Mouse (Mus musculus) left cerebral cortex, adult 8-10 months (tissue): ENCODE measurements around the gene Gucy2e. TPM values are rescaled to one million over a fixed set of nuclear protein-coding genes. Genes with fewer than 3 reads are reported as not detected.

ENCODE experiments used
- DNase-seq, 2 experiments: peaks; one replicate each; pipeline ENCODE4 v3.0.0; 2022; ENCODE audit warnings: low spot score in 2 of 2
- total RNA-seq, 4 experiments: library from RNA; stranded (reverse); gene quantifications; 2 replicates each; pipeline ENCODE4 v1.2.4; 2022

The Gucy2e gene
- total RNA-seq, 4 experiments from 2014 or later: 1.3 to 1.8 (median 1.5) TPM

DNA sequence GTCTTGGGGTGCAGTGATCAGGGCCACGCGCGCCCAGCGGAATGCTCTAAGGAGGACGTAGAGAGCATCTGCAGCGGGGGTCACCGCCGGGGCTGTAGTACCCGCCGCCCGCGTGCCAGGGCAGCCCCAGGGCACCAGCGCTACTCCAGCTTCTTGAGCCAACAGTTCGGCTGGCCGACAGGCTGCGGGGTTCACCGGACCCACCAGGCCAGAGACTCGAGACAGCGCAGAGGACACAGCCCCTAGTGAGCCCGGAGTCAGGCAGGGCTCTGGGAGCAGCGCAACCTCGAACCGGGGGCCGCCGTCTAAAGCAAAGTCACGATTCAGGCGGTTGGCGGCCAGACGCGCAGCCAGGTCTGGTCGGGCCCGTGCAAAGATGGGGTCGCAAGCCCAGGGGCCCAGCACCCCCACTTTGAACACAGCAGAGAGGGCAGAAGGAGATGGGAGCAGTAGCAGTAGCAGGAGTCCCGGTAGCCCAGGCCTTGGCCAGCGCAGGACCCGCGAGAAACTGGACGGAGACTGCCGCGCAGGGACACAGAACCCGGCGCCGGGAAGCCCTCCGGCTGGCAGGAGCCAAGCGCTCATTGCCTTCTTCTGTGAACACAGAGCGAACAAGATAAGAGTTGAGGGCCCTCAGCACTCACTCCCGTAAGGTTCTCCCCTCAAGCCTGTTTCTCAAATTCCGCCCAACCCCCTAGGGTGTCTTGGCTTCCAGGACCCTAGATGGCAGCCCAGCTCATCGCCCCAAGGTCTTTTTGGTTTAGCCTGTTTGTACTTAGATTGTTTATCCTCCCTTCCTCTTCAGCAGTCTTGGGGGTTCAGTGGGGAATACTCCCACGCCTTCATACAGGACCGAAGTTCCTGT is 543 bp downstream of the Gucy2e start:
- no peak for DNase-seq

DNA sequence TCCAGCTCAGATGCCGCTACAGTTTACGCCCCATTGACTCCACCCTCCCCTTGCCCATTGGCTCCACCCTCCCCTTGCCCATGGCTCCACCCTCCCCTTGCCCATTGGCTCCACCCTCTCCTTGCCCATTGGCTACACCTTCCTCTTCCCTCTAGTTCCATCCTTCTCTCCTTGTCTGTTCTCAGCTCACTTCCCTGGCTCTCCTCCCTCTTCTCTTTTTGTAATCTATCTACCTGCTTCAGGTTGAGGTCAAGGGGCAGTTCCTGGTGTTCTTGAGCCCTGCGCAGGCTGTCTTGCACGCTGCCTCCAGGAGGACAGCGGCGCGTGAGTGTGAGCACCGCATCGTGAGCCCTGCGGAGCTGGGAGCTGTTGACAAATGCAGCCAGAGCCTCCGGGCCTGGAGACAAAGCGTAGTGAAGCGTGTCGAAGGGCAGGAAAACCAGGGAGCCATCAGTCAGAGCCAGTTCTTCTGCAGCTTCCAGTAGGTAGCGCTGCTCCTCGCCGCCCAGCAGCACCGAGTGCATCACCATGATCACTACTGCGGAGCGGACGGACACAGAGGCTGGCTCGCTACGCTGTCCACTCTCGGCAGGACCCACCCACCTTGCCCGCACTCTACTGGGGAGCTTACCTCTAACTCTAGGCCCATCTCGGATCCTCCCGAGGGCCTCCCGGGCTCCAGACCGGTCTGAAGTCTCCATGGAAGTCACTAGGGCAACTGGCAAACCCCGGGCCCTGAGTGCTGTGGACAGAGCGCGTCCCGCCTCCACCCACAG is 1.4 kb downstream of the Gucy2e start:
- peak; percentile 37 to 54 for DNase-seq

GRCm38 (mm10) chr11:69233141-69233540 is 3.7 kb downstream of the Gucy2e start:
- DNase-seq: no peak

- no peak for DNase-seq
Measured at GRCm38 (mm10) chr11:69230420-69230819, 6.4 kb downstream of the Gucy2e start.

- DNase-seq: no peak
Measured at GRCm38 (mm10) chr11:69225715-69226114, 11.1 kb downstream of the Gucy2e start.

DNA sequence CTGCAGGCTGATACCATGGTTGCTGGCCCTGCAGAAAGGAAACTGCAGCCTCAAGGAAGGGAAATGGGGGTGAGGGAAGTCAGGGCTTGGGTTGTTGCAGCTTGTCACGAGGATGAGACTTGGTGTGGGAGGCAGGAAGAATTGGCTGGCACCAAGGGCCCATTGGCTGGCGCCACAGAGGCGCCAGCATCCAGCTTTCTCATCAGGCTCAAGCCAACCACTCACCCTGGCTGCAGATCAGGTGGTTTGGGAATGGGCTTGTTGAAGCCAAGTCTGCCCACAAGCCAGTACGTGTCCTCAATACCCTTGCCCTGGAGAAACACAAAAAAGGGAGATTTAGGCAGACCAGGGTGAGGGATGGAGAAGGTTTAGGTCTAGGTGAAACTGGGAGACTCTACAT is 13.7 kb downstream of the Gucy2e start:
- DNase-seq: peak in 1 of 2 experiments; percentile 22

DNA sequence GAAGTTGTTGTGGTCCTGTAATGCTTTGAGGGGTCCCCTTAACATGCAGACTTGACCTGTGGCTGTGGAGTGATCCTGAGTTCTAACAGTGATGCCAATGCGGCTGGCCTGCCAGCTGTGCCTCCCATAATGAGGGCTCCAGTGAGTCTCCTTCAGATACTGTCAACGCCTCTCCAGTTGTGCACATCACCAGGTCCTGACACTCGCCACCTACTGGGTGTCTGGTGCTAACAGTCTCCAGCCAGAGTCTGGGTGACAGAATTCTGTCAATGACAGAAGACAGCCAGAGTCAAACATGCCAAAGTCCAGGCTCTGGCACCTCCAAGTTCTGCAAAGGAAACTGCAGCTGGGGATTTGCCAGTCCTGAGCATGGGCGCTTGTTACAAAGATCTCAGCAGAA is 15.8 kb downstream of the Gucy2e start:
- DNase-seq: no peak

DNA sequence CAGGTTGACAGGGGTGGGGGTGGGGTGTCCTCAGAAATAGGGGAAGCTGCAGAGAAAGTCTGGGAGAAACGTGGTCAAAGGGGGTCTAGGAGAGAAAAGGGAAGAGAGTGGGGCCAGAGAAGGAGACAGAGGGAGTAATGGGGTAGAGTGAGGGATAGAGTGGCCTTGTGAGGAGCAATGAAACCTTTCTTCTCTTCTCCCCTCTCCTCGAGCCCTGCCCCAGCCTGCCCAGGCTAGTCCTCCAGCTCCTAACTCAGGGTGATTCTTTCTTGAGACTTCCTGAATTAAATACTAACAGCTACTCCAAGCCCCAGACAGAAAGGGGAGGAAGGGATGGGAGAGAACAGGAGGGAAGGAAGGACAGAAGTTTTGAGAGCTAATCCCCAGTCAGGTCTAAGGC is 18.2 kb downstream of the Gucy2e start:
- no peak for DNase-seq

DNA sequence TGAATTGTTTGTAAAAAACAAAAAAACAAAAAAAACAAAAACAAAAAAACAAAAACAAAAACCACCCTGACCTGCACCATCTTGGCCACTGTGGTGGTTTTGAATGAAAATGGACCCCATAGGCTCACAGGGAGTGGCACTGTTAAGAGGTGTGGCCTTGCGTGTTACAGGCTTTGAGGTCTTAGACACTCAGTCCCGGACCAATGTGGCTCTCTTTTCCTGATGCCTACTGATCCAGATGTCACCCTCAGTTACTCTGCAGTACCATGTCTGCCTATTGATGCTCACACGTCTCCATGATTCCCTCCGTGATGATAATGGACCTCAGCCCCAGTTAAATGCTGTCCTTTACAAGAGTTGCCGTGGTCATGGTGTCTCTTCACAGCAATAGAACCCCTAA is 19.4 kb downstream of the Gucy2e start:
- DNase-seq: no peak

GRCm38 (mm10) chr11:69211431-69211830 is 25.4 kb downstream of the Gucy2e start:
- peak; percentile 14 to 39 for DNase-seq

DNA sequence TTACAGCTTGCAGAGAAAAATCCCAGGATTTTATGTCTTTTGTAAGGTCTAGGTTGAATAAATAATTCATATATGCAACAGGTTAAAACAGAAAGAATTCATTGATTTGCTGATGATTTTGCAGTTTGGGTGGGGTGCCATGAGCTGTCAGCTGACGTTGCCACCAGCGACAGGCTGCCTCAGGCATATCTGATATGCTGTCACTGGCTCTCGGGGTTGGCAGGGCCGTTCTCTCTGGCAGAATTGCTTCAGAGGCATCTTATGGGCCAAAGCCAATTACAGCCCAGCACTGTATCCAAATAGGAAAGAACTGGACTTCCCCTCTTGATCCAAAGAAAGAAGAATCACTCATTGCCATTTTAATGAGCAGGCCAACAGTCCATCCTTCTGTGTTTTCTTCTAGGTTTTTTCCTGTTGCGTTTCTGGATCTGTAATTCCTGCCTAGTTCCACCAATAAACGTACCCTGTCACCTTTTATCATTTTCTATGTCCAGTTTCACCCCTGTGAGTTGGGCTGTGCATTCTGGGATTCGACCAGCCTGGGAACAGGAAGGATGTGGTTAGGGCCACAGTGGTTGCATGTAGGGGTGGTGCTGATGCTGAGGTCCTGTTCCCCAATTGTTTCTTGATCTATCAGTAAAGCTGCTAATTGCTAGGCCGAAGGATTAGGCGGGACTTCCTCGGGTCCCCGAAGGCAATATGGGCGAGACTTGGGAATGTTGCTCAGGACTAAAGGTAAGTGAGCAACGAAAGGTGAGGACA is 34.2 kb downstream of the Gucy2e start:
- DNase-seq: no peak

GRCm38 (mm10) chr11:69200231-69200630 is 36.6 kb downstream of the Gucy2e start:
- no peak for DNase-seq

DNA sequence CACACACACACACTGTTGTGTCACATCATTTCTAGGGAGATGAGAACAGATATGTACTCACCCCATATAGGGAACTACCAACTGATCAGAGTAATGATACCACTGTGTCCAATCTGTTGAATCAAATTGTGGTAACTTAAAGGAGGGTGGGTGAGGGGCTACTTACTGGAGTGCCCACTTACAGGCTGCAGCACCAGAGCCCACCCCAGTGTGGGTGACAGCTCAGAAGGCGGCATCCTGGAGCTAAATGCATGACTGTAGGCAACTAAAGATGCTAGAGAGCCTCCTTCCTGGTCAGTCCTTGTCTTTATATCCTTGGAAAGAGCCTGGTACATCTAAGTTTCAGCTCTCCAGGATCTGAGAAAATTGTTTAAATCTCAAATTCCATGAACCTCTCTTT is 37.6 kb downstream of the Gucy2e start:
- no peak for DNase-seq

- DNase-seq: no peak
Measured at GRCm38 (mm10) chr11:69197743-69198142, 39.1 kb downstream of the Gucy2e start, which contains the start of gene Alox8. Gene Alox8 (minus strand): TSS chr11:69197843.

- no peak for DNase-seq
Measured at GRCm38 (mm10) chr11:69197194-69197593, 39.6 kb downstream of the Gucy2e start.

DNA sequence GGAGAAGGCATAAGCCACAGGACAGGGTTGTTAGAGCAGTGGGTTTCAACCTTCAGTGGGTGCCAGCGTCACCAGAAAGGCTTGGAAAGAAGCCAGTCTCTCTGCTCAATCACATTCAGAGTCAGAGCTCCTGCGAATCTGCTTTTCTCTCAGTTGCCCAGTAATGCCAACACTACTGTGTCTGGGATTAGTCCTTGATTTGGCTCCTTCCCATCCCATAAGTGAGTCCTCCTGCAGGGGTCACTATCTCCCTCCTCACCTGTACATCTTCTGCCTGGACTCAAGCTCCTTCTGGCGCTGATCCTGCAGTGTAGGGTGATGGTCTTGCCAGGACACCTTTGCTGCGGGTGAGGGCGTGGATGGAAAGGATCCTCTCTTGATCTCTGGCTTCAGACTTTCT is 40.1 kb downstream of the Gucy2e start:
- no peak for DNase-seq

- no peak for DNase-seq
Measured at GRCm38 (mm10) chr11:69192840-69193239, 44.0 kb downstream of the Gucy2e start.

DNA sequence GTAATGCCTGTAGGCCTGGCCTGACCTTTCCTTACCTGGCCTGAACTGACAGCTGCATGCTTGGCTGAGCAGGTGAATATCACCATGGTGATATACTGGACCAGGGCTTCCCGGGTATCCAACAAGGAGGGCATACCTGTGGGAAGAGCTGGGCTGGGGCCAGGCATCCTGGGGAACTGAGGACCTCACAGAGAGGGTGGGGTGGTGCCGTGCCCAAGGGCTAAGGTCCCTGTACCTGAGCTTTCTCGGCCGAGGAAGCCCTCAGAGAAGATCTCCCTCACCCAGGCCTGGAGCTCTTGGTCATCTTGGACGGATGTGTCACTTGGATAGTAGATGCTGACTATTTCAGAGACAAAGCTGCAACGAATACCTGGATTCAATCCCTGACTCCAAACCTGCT is 50.9 kb downstream of the Gucy2e start:
- DNase-seq: no peak

- no peak for DNase-seq
Measured at GRCm38 (mm10) chr11:69185031-69185430, 51.8 kb downstream of the Gucy2e start.

- no peak for DNase-seq
Measured at GRCm38 (mm10) chr11:69180120-69180519, 56.7 kb downstream of the Gucy2e start.

- no peak for DNase-seq
Measured at GRCm38 (mm10) chr11:69179512-69179911, 57.3 kb downstream of the Gucy2e start.

GRCm38 (mm10) chr11:69178525-69178924 is 58.3 kb downstream of the Gucy2e start:
- DNase-seq: no peak
